Mouse (Mus musculus) heart, postnatal 0 days (tissue): ENCODE results near the gene Add2.

Experiments used
- CTCF ChIP-seq: IDR thresholded peaks from 2 replicates; pipeline ENCODE4 v1.5.1; 2016; ENCODE audit warnings: antibody characterized with exemption, control low read depth, low read depth
- EP300 ChIP-seq: IDR thresholded peaks from 2 replicates; pipeline ENCODE4 v1.6.1; 2016; ENCODE audit warnings: antibody characterized with exemption, low read depth

DNA sequence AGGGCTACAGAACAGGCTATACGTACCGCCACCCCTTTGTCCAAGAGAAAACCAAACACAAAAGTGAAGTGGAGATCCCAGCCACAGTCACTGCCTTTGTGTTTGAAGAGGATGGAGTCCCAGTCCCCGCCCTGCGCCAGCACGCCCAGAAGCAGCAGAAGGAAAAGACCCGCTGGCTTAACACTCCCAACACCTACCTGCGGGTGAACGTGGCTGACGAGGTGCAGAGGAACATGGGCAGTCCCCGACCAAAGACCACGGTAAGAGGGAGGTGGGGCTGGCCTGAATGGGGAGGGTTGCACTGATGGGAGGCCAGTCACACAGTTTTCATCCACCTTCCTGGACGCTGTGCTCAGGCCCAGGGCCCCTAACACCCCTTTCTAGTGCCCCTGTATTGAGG, 77.6 kb downstream of the Add2 start:
- no peak for TF ChIP-seq CTCF
- TF ChIP-seq EP300 = no peak
